Mouse (Mus musculus) bone marrow, adult 2 months (tissue): Measurements from ENCODE around the gene Stard3.

Source experiments
- CTCF ChIP-seq: fragments of 200-500 bp; IDR thresholded peaks from 2 replicates; pipeline ENCODE4 v1.5.1; 2011; ENCODE audit warnings: low read length, control low read depth; ENCODE audit not compliant: control insufficient read depth, insufficient read depth
- POLR2A ChIP-seq: fragments of 200-500 bp; IDR thresholded peaks from 2 replicates; pipeline ENCODE4 v1.6.1; 2011; ENCODE audit warnings: low read depth, mild to moderate bottlenecking, control low read depth, low read length, borderline replicate concordance; ENCODE audit not compliant: control insufficient read depth

GRCm38 (mm10) chr11:98327136-98328030 lies 30.8 kb upstream of the Stard3 start:
- TF ChIP-seq CTCF (no peak), POLR2A (no peak)
